In the genomic region with DNA sequence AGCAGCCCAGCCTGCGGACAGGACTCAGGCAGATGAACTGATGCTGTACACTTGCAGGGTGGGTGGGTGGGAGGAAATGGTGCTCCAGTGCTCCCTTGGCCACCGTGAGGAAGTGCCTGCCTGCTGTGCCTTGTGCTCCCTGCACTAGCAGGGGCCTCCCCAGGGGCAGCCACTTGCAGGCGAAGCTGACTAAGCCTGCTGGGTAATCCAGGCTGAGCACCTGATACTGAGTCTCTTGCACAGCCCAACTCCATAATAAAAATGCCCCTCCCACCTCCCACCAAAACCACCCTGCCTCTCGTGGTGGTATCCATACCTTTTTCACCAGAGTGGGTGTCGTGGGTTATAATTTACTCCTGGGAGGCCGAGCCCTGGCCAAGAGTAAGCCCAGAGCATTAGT, we compare ENCODE assay signal across 14 mouse cellular contexts. TPM values are rescaled to one million over a fixed set of nuclear protein-coding genes. Genes with fewer than 3 reads are reported as not detected.
A peak's percentile ranks its signal among the peaks of the same experiment; 100 is the strongest.
DNase-seq lines count a peak whose midpoint lies in the region; ATAC-seq and TF ChIP-seq lines count a peak whose summit lies in the region.
"Had no signal": no experiment of that assay in that cellular context is flagged by ENCODE, and none has a peak within 500 bp of the region (broad histone marks: within the 10 kb centered on the region; RNA-seq: fewer than 3 reads in every experiment).

No protein-coding gene starts in this region.

- TF ChIP-seq POLR2A in spleen, adult 2 months (IDR thresholded peaks at IDR 0.05; ENCODE audit: low read depth, low read length), result no peak

- DNase-seq in heart, adult 8-10 months (ENCODE audit: low spot score), result no peak
- DNase-seq in spleen, adult 2 months (ENCODE audit: low read depth in 1 of 2, low spot score in 2 of 2), result no peak
- DNase-seq in spleen, postnatal 14 days (ENCODE audit: low spot score in 2 of 2), result no peak
- DNase-seq in thymus, postnatal 36 days, result peak; percentile 48 to 69
- no peak for DNase-seq in right cerebral cortex, postnatal 25 days
- DNase-seq: cerebellum, adult 11-12 months; kidney, adult 2 months had no signal

- ATAC-seq in heart, embryonic 16.5 days (replicated peaks; ENCODE audit: extremely low read depth, insufficient read depth, low FRiP score), result peak; percentile 46; the same call in 1 of the 2 replicates
- ATAC-seq in granulocyte monocyte progenitor cell, adult 5-6 weeks (replicated peaks; ENCODE audit: poor library complexity, severe bottlenecking), result 0 out of 2 replicates have a peak, but pooled peaks have one; percentile 12

- H3K9ac ChIP-seq in heart, embryonic 16.5 days (ENCODE audit: low read length), result no peak overlapping the region
- H3K9ac ChIP-seq: lung, embryonic 15.5 days; stomach, embryonic 15.5 days had no signal

- H3K4me2 ChIP-seq in heart, embryonic 16.5 days (ENCODE audit: low read depth, low read length), result no peak overlapping the region
- H3K4me2 ChIP-seq: lung, embryonic 15.5 days; stomach, embryonic 15.5 days had no signal

- no peaks in the 10 kb centered on the region for H3K36me3 ChIP-seq in heart, embryonic 16.5 days (ENCODE audit: control insufficient read depth, insufficient read depth)
- no peaks in the 10 kb centered on the region for H3K36me3 ChIP-seq in spleen, adult 2 months (ENCODE audit: control insufficient read depth, insufficient read depth, low read length)
- H3K36me3 ChIP-seq: lung, embryonic 15.5 days; stomach, embryonic 15.5 days had no signal

- no peaks in the 10 kb centered on the region for H3K27me3 ChIP-seq in heart, embryonic 16.5 days (ENCODE audit: control insufficient read depth, insufficient read depth, low read length)
- H3K27me3 ChIP-seq in spleen, adult 2 months (ENCODE audit: control insufficient read depth, insufficient read depth, low read length), result no peaks in the 10 kb centered on the region
- H3K27me3 ChIP-seq: lung, embryonic 15.5 days; stomach, embryonic 15.5 days had no signal

- 48% methylated on average over 6 of the region's 6 CpGs for WGBS in heart, embryonic 16.5 days
- WGBS in spleen, adult 2 months, result 38% methylated on average over 6 of the region's 6 CpGs

- H3K9me3 ChIP-seq in heart, embryonic 16.5 days (replicated peaks; ENCODE audit: control insufficient read depth, low read length), result no peaks in the 10 kb centered on the region
- H3K9me3 ChIP-seq: lung, embryonic 15.5 days; stomach, embryonic 15.5 days had no signal

- H3K27ac ChIP-seq in heart, embryonic 16.5 days (ENCODE audit: low read length), result no peak overlapping the region; the same call in 1 of the 2 replicates
- no peak overlapping the region for H3K27ac ChIP-seq in spleen, adult 2 months (ENCODE audit: insufficient read depth, low read length)
- H3K27ac ChIP-seq: lung, embryonic 15.5 days; stomach, embryonic 15.5 days had no signal

- no peak for TF ChIP-seq CTCF in spleen, adult 2 months (IDR thresholded peaks at IDR 0.05; ENCODE audit: extremely low read depth, insufficient read depth, insufficient read length, insufficient replicate concordance)

- H3K4me3 ChIP-seq in heart, embryonic 16.5 days (ENCODE audit: low read length), result no peak overlapping the region
- peak overlapping the region; percentile 54 for H3K4me3 ChIP-seq in spleen, adult 2 months (ENCODE audit: extremely low read depth, insufficient read depth, insufficient read length)
- H3K4me3 ChIP-seq: lung, embryonic 15.5 days; stomach, embryonic 15.5 days had no signal

- no peaks in the 10 kb centered on the region for H3K4me1 ChIP-seq in heart, embryonic 16.5 days (ENCODE audit: control insufficient read depth, insufficient read depth, low read length)
- H3K4me1 ChIP-seq in spleen, adult 2 months (ENCODE audit: control insufficient read depth, insufficient read depth, insufficient read length), result peaks cover 14% of the 10 kb centered on the region
- H3K4me1 ChIP-seq: lung, embryonic 15.5 days; stomach, embryonic 15.5 days had no signal

RNA-seq across cellular contexts. Expression of a gene that starts 0.8 kb away (rescaled TPM):
- 0.74 and 1.4 TPM in 2 replicates for polyA plus RNA-seq in heart, embryonic 16.5 days (2015; fragmentation: Nextera tagmentation; extraction: Ambion mirVana)
- under 1 TPM in 3 of 4 experiments, not detected in 1; 0.05 to 0.40 (median 0.09) TPM for total RNA-seq in heart, adult 8-10 months (2022)
- polyA plus RNA-seq in spleen, adult 2 months (2012; rRNA removed), result 27.6 and 36.0 TPM in 2 replicates
- total RNA-seq in granulocyte monocyte progenitor cell, adult 5-6 weeks (2014; fragmentation: Nextera tagmentation), result not detected in 2 replicates
- total RNA-seq in granulocyte monocyte progenitor cell, adult 5-6 weeks (2017), result not detected in 2 replicates
- total RNA-seq: layer of hippocampus, adult 8-10 months; midbrain, postnatal 0 days had no signal
- polyA plus RNA-seq: limb, embryonic 11.5 days; midbrain, postnatal 0 days had no signal

RNA-seq across cellular contexts. Expression of a gene that starts 6.0 kb away (rescaled TPM):
- 42.6 and 50.9 TPM in 2 replicates for polyA plus RNA-seq in heart, embryonic 16.5 days (2015; fragmentation: Nextera tagmentation; extraction: Ambion mirVana)
- total RNA-seq in heart, adult 8-10 months (2022), result 10 to 100 TPM in 3 of 4 experiments, 1 to 10 TPM in 1; 9.7 to 14.0 (median 11.8) TPM
- 29.7 and 32.5 TPM in 2 replicates for polyA plus RNA-seq in spleen, adult 2 months (2012; rRNA removed)
- 50.3 and 58.3 TPM in 2 replicates for total RNA-seq in granulocyte monocyte progenitor cell, adult 5-6 weeks (2014; fragmentation: Nextera tagmentation)
- total RNA-seq in granulocyte monocyte progenitor cell, adult 5-6 weeks (2017), result 75.1 and 78.0 TPM in 2 replicates

RNA-seq across cellular contexts. Expression of a gene that starts 22.9 kb away (rescaled TPM):
- 35.6 and 44.2 TPM in 2 replicates for polyA plus RNA-seq in heart, embryonic 16.5 days (2015; fragmentation: Nextera tagmentation; extraction: Ambion mirVana)
- 10 to 100 TPM; 20.4 to 26.8 (median 23.0) TPM for total RNA-seq in heart, adult 8-10 months (2022)
- polyA plus RNA-seq in spleen, adult 2 months (2012; rRNA removed), result 52.3 and 55.3 TPM in 2 replicates
- total RNA-seq in granulocyte monocyte progenitor cell, adult 5-6 weeks (2014; fragmentation: Nextera tagmentation), result 0.26 TPM in 1 of 2 replicates, not detected in the other
- 1.0 TPM in 1 of 2 replicates, not detected in the other for total RNA-seq in granulocyte monocyte progenitor cell, adult 5-6 weeks (2017)

RNA-seq across cellular contexts. Expression of a gene that starts 27.1 kb away (rescaled TPM):
- polyA plus RNA-seq in heart, embryonic 16.5 days (2015; fragmentation: Nextera tagmentation; extraction: Ambion mirVana), result 19.1 and 20.4 TPM in 2 replicates
- total RNA-seq in heart, adult 8-10 months (2022), result 1 to 10 TPM; 5.5 to 7.7 (median 6.2) TPM
- polyA plus RNA-seq in spleen, adult 2 months (2012; rRNA removed), result 10.4 and 11.1 TPM in 2 replicates
- total RNA-seq in granulocyte monocyte progenitor cell, adult 5-6 weeks (2014; fragmentation: Nextera tagmentation), result 11.6 and 12.9 TPM in 2 replicates
- total RNA-seq in granulocyte monocyte progenitor cell, adult 5-6 weeks (2017), result 4.4 and 5.7 TPM in 2 replicates

Comparison
In these comparisons a context has a peak if more than half of its experiments do, and no peak if none do; other contexts are left out.
1. DNase-seq: peak in thymus, postnatal 36 days (2 of 2); none in heart, adult 8-10 months (single experiment), spleen, adult 2 months (0 of 2), spleen, postnatal 14 days (0 of 2) and right cerebral cortex, postnatal 25 days (single experiment).
2. RNA of a gene that starts 22.9 kb away (total RNA-seq): 20.4 to 26.8 TPM in heart, adult 8-10 months; 0.26 to 1.0 TPM in granulocyte monocyte progenitor cell, adult 5-6 weeks; every median in the first group is over 10 times any median in the second.